Mouse (Mus musculus): ENCODE results near the gene Bnip2.
"Not testable (repeated sequence)": the region's sequence is repeated elsewhere in the genome, so short reads cannot be mapped to it uniquely, and the experiment has no call there.

The Bnip2 gene

DNA sequence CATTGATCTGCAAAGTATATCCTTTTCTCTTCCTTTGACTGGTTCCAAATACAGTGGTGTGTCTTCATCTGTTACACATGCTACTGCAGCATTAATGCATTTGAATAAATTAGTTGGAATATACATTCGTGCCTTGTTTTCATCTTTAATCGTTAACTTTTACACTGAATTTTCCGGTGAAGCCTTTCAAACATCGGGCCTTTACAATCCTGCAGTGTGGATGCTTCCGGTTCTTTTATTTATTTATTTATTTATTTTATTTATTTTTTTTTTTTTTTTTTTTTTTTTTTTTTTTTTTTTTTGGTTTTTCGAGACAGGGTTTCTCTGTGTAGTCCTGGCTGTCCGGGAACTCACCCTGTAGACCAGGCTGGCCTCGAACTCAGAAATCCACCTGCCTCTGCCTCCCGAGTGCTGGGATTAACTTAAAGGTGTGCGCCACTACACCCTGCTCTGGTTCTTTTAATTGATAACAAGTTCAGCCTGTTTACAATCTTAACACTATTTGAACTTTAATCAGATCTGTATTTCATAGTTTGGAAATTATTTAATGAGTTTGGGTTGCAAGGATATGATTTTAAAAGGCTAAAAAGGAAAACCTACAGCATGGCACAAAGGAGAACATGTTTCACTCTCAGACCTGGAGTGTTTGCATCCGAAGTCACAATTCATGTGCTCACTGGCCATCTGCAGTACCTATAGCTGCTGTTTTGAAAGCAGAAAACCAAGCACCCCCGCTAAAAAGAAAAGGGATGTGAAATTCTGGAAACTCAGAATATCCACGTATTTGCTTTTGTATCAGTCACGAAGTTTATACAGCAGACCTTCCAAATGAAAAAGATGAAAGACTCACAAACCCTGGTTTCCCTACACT, 22.5 kb downstream of the Bnip2 start:
- no peak for DNase-seq (ENCODE audit: low spot score)

- peak; percentile 92 for DNase-seq (ENCODE audit: low spot score)
Measured at GRCm38 (mm10) chr9:70012408-70012901, 23.2 kb downstream of the Bnip2 start, which contains the start of gene Gtf2a2. Gene Gtf2a2 (plus strand): TSS chr9:70012550.

GRCm38 (mm10) chr9:70015632-70016031, 26.4 kb downstream of the Bnip2 start:
- DNase-seq (ENCODE audit: low spot score): no peak

DNA sequence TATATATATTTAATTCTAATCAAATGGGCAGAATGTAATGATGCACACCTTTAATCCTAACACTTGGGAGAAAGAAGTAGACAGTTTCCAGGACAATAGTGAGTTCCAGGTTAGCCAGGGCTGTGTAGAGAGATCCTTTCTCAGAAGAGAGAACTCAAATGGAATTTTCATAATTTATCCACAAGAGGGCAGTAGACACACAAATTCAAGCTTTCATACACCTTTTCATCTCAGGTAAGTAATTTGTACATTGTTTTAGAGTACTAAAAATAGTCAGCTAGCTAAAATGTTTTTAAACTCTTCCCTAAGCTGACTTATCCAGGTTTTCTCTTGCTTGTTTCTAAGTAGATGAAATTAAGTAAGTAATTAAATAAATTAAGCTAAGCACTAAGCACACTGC, 29.6 kb downstream of the Bnip2 start:
- peak; percentile 45 for DNase-seq (ENCODE audit: low spot score)

DNA sequence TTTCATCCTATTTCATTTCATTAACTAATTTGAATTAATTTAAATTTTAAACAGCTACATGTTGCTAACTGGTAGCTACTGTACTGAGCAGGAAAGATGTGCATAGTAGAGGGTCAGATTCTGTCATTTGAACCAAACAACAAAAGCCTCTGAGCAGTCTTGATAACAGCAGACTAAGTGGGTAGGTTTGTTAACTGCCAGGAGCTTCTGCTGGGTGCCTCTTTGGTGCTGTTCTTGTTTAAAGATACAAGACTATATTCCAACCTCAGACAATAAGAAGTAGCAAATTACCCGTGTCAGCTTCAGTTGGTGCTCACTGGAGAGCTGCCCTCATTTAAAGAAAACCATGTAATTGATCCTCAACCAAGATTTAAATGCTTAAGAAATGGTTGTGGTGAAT, 32.3 kb downstream of the Bnip2 start:
- no peak for DNase-seq (ENCODE audit: low spot score)

DNA sequence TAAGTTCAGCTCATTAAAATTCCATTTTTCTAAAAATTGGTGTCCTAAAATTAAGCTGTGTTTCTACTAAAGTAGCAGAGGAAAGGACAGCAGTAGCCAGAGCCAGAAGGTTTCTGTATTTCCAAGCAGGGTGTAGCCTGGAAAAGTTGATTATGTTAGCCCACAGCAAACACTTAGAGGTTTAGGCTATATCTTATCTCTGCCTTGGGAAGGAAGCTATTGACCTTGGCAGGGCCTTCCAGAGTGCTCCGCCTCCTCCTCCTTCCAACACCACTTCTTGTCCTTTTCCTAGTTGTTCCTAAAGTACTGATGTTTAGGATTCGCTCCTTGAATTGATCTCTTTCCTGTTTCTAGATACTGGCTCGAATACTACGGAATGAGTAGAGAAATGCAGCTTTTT, 32.8 kb downstream of the Bnip2 start:
- no peak for DNase-seq (ENCODE audit: low spot score)

DNA sequence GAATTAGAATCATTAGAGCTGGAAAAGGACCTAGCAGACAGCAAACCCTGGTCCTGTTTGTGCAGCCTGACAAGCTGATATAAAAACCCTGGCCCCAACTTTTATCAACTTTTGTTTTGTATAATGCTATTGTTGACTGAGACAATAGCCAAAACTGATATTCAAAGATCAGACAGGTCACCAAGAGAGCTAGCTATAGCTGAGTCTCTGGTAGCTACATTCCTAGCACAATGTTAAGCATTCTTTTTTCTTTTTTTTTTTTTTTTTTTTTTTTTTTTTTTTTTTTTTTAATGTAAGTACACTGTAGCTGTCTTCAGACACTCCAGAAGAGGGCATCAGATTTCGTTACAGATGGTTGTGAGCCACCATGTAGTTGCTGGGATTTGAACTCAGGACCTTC, 34.3 kb downstream of the Bnip2 start:
- DNase-seq (ENCODE audit: low spot score): not testable (repeated sequence)

DNA sequence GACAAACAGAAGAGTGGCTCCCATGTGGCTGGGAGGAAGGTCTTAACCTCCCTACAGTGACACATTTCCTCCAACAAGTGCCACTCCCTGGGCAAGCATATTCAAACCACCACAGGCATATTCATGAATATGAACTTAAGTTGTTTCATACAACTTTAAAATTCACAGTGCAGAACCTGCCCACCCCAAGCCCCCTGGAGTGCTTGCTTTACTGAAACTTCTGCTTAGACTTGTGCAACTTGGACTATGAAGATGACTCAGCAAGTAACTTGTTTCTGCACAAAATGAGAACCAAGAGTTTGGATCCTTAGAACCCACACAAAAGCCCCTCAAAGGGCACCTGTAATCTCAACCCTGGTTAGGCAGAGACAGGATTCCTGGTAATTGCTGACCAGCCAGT, 35.4 kb downstream of the Bnip2 start:
- no peak for DNase-seq (ENCODE audit: low spot score)

- no peak for DNase-seq (ENCODE audit: low spot score)
Measured at GRCm38 (mm10) chr9:70025365-70026012, 36.2 kb downstream of the Bnip2 start.

DNA sequence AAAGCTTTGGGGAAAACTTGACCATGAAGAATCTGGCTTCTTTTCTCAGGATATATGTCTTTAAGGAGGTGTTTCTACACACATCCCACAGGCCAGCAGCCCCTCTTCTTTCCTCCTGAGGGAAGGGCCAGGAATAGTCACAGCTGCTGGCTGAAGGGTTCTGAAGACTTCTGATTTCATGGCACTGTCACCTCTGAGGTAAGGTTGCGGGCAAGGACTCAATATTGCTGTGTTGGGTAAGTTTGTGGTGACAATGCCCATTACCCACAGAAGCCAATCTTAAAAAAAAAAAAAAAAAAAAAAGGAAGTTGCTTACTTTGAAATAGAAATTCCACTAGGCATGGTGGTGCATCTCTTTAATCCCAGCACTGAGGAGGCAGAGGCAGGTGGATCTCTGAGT, 42.9 kb downstream of the Bnip2 start:
- no peak for DNase-seq (ENCODE audit: low spot score)

GRCm38 (mm10) chr9:70033056-70033455, 43.8 kb downstream of the Bnip2 start:
- DNase-seq (ENCODE audit: low spot score): no peak

DNA sequence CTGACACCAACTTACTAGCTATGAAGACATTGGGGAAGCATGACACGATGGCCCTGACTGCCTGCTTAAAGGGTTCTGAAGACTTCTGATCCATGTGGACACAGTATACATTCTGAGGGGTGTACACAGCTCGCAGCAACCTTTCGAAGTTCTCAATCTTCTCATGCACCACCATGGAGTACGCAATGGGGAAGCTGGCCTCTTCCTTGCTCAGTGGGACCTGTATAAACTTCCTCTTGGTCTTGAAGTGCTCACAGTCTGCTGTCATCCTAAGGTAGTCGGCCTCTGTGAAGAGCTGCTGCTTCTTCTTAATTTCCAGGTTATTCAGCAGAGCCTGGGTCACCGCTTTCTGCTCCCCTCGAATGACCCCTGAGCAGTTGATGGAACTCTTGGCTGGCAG, 45.4 kb downstream of the Bnip2 start:
- no peak for DNase-seq (ENCODE audit: low spot score)

GRCm38 (mm10) chr9:70036646-70037045, 47.4 kb downstream of the Bnip2 start:
- no peak for DNase-seq (ENCODE audit: low spot score)

DNA sequence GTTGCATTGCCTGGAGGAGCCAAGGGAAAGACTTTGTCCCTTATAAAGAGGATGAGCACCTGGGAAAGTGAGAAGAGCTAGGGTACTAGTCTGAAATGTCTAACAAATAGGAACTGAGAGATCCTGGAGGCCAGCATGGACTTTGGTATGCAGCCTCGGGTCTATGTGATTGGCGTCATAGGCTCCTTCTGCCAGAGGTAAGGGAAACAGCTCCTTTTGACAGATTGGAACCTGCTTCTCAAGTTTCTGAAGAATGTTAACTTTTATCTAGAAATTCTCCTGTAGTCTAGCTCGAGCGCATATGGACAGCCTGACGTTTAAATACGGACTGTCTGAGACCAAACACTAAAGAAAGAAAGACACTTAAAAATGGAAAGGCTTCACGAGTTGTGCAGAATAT, 48.7 kb downstream of the Bnip2 start, which contains the start of gene Gcnt3:
Gene Gcnt3, minus strand, starts transcription at position 101 of the 400 bp plus-strand sequence.
- no peak for DNase-seq (ENCODE audit: low spot score)

GRCm38 (mm10) chr9:70039597-70040385, 50.5 kb downstream of the Bnip2 start:
- no peak for DNase-seq (ENCODE audit: low spot score)

DNA sequence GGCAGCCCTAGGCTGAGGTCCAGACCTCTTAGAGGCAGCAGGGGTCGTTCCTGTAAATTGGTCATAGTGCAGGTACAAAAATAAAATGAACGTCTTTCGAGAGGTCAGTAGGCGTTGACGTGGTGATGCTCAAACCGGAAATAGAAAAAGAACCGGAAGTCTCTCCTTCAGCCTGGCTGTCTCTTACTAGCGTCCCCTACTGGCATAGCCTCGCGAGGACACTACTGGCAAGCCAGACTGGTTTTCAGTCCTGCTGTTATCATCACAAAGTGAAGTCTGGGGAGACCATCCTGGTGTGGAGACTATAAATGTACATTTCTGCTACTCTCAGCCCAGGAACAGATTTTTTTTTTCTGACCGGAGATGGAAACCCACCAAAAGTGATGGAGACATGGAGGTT, 51.3 kb downstream of the Bnip2 start:
- DNase-seq (ENCODE audit: low spot score): no peak

- DNase-seq (ENCODE audit: low spot score): no peak
Measured at GRCm38 (mm10) chr9:70042137-70042536, 52.9 kb downstream of the Bnip2 start.

DNA sequence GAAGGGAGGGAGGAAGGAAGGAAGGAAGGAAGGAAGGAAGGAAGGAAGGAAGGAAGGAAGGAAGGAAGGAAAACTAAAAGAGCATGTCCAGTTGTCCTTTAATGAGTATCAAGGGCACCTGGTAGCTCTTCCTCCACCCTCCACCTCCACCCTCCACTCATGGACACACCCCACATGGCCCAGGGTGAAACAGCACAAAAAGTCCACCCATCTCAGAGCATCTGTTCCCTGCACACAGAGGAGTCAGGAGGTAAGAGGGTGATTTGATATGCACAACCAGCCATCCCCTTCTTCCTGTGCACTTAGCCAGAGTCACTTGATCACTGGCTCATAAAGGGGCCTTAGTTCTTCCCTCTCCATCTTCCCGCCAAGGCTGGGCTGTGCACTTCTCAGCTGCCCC, 53.7 kb downstream of the Bnip2 start:
- DNase-seq (ENCODE audit: low spot score): no peak

GRCm38 (mm10) chr9:70044865-70045264, 55.6 kb downstream of the Bnip2 start:
- no peak for DNase-seq (ENCODE audit: low spot score)

- no peak for DNase-seq (ENCODE audit: low spot score)
Measured at GRCm38 (mm10) chr9:70046255-70046654, 57.0 kb downstream of the Bnip2 start.

GRCm38 (mm10) chr9:70047839-70048238, 58.6 kb downstream of the Bnip2 start:
- no peak for DNase-seq (ENCODE audit: low spot score)

DNA sequence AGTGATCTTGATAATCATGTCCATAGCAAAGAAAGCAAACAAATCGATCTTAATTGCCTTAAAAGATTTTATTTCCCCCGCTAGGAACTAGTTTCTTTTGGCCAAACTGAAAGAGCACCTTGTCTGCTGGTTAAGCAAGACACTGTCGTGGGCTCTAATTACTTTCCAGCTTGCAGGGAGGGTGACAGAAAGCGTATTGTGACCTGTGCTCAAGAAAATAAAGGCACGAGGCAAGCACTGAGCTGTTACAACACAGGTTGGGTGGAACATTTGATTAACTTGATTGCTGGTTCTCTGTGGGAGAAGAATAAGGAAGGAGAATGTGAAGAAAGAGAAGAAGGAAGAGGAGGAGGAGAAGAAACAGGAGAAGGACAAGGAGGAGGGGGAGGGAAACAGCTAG, 59.0 kb downstream of the Bnip2 start:
- no peak for DNase-seq (ENCODE audit: low spot score)

Data from adipocyte (in vitro differentiated cells).